Mouse (Mus musculus): ENCODE data around the gene Cyp2u1.
"Not testable (repeated sequence)": the region's sequence is repeated elsewhere in the genome, so short reads cannot be mapped to it uniquely, and the experiment has no call there.

Cyp2u1 gene

GRCm38 (mm10) chr3:131302452-131303319, at the start of gene Cyp2u1:
TSS of gene Cyp2u1 (minus strand) at chr3:131303227.
- peak; percentile 32 for DNase-seq (ENCODE audit: low spot score)

GRCm38 (mm10) chr3:131350539-131350938, 47.5 kb upstream of the Cyp2u1 start:
- DNase-seq (ENCODE audit: low spot score), result no peak

- no peak for DNase-seq (ENCODE audit: low spot score)
Observed at GRCm38 (mm10) chr3:131349013-131349412, 46.0 kb upstream of the Cyp2u1 start.

DNA sequence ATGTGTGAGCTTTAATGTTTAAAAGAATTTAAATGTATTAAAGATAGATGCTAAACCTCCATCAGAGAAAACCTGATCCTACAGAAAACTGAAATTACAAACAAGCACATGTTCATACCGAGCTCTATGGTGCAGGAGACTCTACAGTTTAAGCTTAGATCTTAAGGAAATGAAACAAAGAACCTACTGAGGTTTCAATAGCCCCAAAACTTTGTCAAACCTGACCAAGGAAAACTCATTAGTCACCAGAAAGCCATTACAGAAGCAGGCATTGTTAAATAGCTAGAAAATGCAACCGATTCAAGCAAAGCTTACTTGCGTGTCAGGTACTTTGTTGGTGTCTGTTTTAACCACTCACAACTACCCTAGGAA, 45.5 kb upstream of the Cyp2u1 start:
- no peak for DNase-seq (ENCODE audit: low spot score)

- DNase-seq (ENCODE audit: low spot score), result no peak
Observed at GRCm38 (mm10) chr3:131347831-131348578, 45.0 kb upstream of the Cyp2u1 start.

- DNase-seq (ENCODE audit: low spot score), result no peak
Observed at GRCm38 (mm10) chr3:131345903-131346302, 42.9 kb upstream of the Cyp2u1 start.

DNA sequence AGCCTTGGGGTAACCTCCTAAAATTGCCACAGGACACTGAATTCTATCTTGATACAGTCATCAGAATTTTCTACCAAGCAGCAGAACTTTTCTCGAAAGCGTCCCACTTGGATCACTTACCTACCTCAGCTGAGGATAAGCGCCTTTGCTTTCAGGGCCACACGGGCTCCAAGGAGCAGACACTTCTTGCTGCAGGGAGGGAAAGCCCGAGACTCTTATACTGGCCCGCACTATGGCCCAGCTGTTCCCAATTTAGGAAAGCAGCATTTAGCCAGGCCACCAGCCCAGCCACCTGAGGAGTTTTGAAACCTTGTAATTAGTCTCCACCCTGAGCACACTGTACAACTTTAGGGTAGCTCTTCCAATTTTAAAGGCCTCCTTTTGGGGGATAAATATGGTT, 40.3 kb upstream of the Cyp2u1 start:
- DNase-seq (ENCODE audit: low spot score), result no peak

GRCm38 (mm10) chr3:131340885-131341284, 37.9 kb upstream of the Cyp2u1 start:
- DNase-seq (ENCODE audit: low spot score), result no peak

DNA sequence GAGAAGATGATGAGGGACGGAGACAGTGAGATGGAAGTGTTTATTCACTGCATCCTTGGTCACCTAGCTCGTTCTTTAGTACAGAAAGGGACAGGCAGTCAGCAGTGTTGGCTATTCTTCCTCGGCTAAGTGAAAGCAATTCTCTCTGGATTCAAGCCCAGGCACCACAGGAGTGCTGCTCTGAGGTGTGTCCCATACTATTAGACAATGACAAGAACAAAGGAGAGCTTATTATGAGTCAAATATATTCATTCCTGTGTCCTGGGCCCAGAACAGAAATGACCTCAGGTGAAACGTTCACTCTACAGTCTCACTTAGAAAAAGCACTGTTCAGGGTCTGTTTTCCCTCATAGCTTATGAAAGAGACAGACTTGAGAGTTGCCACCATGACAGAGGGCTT, 36.3 kb upstream of the Cyp2u1 start:
- DNase-seq (ENCODE audit: low spot score), result no peak

GRCm38 (mm10) chr3:131337749-131338148, 34.7 kb upstream of the Cyp2u1 start:
- DNase-seq (ENCODE audit: low spot score), result not testable (repeated sequence)

- DNase-seq (ENCODE audit: low spot score), result no peak
Observed at GRCm38 (mm10) chr3:131336629-131337028, 33.6 kb upstream of the Cyp2u1 start.

GRCm38 (mm10) chr3:131335117-131335547, 32.1 kb upstream of the Cyp2u1 start:
- DNase-seq (ENCODE audit: low spot score), result no peak

GRCm38 (mm10) chr3:131327189-131327588, 24.2 kb upstream of the Cyp2u1 start:
- no peak for DNase-seq (ENCODE audit: low spot score)

DNA sequence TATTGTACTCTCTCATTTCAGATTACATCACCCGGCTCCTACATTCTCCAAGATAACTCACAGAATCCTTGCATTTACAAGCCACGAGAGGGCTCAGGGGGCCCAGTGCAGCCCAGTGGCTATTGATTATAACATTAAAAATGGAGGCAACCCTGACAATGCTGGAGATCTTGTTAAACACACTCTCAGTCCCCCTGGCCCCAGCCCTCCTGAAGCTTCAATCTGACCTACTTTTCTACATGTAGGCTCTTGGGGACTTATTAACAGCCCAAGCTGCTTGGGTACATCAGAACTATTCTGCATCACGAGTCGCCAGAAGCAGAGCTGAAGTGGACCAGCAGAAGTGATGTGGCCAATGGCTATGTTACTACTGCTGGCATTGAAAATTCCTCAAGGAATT, 23.6 kb upstream of the Cyp2u1 start:
- DNase-seq (ENCODE audit: low spot score), result no peak

- DNase-seq (ENCODE audit: low spot score), result no peak
Observed at GRCm38 (mm10) chr3:131322081-131322815, 19.2 kb upstream of the Cyp2u1 start.

- peak; percentile 36 for DNase-seq (ENCODE audit: low spot score)
Observed at GRCm38 (mm10) chr3:131320184-131320583, 17.2 kb upstream of the Cyp2u1 start.

GRCm38 (mm10) chr3:131318211-131318610, 15.2 kb upstream of the Cyp2u1 start:
- no peak for DNase-seq (ENCODE audit: low spot score)

DNA sequence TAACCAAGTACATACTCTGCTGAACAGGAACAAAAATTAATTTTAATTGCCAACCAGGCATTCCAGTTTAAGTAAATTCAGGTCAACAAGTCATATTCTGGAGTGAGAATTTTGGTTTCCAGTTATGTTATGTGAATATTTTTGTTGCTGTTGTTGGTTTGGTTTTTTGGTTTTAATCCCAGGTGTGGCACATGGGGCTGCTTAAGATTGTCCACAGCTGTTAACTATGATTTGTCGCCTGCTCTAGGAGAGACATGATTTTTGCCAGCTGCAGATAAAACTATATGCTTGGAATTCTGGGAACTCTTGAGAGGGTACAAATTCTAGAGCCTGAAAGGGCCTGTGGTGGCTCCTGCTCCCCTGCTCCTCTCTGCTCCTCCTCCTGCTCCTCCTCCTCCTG, 14.1 kb upstream of the Cyp2u1 start:
- DNase-seq (ENCODE audit: low spot score), result no peak

GRCm38 (mm10) chr3:131315957-131316510, 13.0 kb upstream of the Cyp2u1 start:
- DNase-seq (ENCODE audit: low spot score), result no peak

GRCm38 (mm10) chr3:131312340-131312739, 9.3 kb upstream of the Cyp2u1 start:
- DNase-seq (ENCODE audit: low spot score), result no peak

GRCm38 (mm10) chr3:131310572-131310971, 7.5 kb upstream of the Cyp2u1 start:
- no peak for DNase-seq (ENCODE audit: low spot score)

GRCm38 (mm10) chr3:131307811-131308210, 4.8 kb upstream of the Cyp2u1 start:
- no peak for DNase-seq (ENCODE audit: low spot score)

Measured in urinary bladder, postnatal 10 days (tissue).